Mouse (Mus musculus): ENCODE data around the gene Itsn1.

DNA sequence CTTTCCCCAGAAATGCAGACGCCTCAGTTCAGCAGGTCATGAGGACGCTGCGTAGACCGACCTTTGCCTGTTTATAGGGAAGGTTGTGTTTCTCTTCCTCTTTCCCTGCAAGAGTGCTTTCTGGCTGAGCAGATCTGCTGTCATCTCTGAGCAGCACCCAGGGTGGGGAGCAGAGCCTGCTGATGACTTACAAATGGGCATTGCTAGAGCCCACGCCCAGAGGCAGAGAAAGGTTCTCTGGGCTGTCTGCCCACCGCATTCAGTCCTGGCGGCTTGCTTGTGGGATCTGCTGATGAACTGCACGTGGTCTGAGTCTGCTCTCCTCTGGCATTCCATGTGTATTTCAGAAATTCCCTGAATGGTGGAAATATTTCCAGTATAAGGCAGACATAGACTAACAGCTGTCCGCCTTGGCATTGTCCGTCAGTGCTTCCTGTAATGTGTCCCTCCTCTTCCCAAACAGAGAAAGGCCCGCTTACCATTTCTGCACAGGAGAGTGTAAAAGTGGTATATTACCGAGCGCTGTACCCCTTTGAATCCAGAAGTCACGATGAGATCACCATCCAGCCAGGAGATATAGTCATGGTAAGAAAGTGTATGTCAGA, 112.0 kb downstream of the Itsn1 start:
- no peak for TF ChIP-seq GATA1 (IDR thresholded peaks at IDR 0.05; ENCODE audit: borderline replicate concordance, low read length)
- no peak for TF ChIP-seq FLI1 (IDR thresholded peaks at IDR 0.05; ENCODE audit: low read length)

Data from megakaryocyte, embryonic 14.5 days (primary cell).